Mouse (Mus musculus): ENCODE results near the gene Nectin3.

DNA sequence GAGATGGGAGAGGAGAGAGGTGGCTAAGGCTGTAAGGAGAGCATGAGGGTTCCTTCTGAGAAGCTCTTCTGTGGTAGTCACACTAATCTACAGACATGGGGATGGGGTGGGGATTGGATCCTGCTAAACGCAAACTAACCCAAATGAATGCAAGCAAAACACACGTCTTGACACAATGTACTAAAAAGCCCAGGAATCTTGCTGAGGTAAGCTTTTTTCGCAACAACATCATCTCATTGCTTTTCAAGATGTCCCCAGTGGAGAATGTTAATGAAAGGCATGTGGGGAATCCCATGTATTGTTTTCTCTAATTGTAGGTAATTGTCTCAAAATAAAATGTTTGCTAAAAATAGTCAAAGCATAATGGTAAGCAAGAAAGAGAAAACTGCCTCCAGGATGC, 141.7 kb downstream of the Nectin3 start:
- no peak for TF ChIP-seq CTCF (IDR thresholded peaks at IDR 0.05; ENCODE audit: low read depth, low read length)
- TF ChIP-seq POLR2AphosphoS5 (IDR thresholded peaks at IDR 0.05; ENCODE audit: insufficient replicate concordance, low read depth, low read length): no peak
- no peak for TF ChIP-seq TAL1 (conservative IDR thresholded peaks at IDR 0.05; ENCODE audit: low read depth, low read length)

All from G1E (cell line).